Mouse (Mus musculus) left cerebral cortex, adult 18-20 months (tissue): Measurements from ENCODE around the gene Milr1. TPM values are rescaled to one million over a fixed set of nuclear protein-coding genes. Genes with fewer than 3 reads are reported as not detected.
A peak's percentile ranks its signal among the peaks of the same experiment; 100 is the strongest.
"Not testable (repeated sequence)": the region's sequence is repeated elsewhere in the genome, so short reads cannot be mapped to it uniquely, and the experiment has no call there.

ENCODE experiments used
- DNase-seq, 2 experiments: peaks; one replicate each; pipeline ENCODE4 v3.0.0; 2021 to 2022; ENCODE audit warnings: low spot score in 2 of 2, mixed read lengths in 1 of 2
- total RNA-seq, 2 experiments: library from RNA; stranded (reverse); gene quantifications; 2 replicates each; pipeline ENCODE4 v1.2.3; 2021

Gene Milr1
- total RNA-seq, 2 experiments from 2014 or later: 0.49 TPM; not detected in 1

DNA sequence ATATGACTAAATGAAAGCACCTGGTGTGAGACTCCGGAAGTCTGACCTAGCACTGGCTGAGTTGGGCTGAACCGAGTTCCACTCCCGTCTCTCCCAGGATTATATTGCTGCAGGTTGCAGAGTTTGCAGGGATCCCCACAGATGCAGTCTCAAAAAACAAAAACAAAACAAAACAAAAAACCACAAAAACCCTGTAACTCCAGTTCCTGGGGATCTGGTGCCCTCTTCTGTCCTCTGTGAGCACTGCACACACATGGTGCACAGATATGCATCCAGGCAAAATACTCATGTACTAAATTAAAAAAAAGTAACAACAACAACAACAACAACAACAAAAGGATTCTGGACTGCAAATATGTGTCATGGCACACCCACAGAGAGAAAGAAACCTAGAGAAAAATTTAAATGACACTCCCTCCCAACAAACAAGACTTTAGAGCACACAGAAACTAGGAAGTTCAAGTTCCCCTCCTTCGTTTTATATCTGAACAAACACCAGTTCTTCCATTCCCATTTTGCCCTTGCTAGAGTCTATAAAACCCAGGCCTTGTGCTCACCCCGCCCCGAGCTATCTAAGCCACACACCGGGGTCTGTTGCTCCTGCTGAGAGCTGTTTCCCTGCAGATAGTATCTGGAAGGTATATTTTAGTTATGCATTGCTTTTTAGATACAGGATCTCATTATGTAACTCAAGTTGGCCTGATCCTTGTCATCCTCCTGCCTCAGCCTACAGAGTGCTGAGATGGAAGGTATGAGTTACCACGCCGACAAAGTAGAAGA is 19.4 kb downstream of the Milr1 start:
- DNase-seq: no peak

DNA sequence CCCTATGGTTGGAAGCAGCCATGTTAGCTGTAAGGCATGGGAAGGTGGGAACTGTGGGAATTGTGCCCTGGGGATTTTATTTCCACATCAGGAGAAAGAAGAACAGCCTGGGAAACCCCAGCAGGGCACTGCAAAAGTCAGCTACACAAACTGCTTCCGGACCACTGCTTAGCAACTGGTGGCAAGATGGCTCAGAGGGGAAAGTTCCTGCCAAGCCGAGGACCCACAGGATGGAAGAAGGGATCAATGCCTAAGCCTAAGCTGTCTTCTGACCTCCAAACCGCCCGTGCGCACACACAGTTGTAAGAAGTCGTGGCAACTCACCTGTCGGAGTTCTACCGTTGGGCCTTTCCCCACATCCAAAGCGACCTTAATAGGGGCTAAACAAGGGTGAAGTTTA is 22.0 kb downstream of the Milr1 start:
- no peak for DNase-seq

DNA sequence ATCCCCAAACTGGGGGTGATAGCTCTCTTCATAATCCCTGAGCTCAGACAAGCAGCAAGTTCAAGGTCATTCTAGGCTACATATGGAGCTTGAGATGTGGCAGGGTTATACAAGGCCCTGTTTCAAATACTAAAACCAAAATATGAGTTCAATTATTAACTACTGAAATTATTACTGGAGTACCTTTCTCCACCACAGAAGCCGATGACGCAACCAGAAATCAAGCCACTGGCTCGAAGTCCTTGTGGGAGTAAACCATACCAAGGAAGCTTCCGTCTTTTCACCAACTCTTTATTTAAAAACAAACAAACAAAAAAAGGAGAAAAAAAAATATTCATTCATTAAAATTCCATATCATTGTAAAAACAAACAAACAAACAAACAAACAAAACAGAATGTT is 25.9 kb downstream of the Milr1 start:
- no peak for DNase-seq

DNA sequence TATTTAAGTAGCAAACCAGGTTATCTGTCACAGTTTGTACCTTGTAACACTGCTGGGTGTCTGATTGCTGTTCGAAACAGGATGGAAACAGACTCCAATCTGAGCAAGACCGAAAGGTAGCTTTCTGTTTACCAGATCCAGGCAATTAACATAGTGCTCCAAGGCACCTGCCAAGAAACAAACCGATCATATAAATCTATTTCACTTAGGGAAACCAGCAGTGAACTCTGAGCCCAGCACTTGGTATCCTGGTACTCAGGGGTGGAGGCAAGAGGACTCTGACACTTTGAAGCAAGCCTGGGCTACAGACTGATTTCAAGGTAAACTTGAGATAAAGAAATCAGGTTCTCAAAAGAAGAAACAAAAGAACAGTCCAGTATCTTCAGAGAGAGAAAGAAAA is 26.4 kb downstream of the Milr1 start:
- DNase-seq: no peak

DNA sequence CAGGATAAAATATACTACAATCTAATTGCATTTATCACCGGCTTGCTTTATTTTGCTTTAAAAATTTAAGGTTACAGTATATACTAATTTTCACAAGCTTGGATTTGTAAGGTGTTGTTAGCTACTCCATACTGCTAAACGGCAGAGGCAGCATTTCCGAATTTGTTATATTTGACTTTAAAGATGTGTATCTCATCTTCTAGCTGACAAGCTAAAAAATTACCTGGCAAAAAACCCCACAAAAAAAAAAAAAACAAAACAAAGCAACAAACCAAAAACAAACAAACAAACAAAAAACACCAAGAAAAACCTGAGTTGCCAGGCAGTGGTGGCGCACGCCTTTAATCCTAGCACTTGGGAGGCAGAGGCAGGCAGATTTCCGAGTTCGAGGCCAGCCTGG is 27.1 kb downstream of the Milr1 start:
- no peak for DNase-seq

DNA sequence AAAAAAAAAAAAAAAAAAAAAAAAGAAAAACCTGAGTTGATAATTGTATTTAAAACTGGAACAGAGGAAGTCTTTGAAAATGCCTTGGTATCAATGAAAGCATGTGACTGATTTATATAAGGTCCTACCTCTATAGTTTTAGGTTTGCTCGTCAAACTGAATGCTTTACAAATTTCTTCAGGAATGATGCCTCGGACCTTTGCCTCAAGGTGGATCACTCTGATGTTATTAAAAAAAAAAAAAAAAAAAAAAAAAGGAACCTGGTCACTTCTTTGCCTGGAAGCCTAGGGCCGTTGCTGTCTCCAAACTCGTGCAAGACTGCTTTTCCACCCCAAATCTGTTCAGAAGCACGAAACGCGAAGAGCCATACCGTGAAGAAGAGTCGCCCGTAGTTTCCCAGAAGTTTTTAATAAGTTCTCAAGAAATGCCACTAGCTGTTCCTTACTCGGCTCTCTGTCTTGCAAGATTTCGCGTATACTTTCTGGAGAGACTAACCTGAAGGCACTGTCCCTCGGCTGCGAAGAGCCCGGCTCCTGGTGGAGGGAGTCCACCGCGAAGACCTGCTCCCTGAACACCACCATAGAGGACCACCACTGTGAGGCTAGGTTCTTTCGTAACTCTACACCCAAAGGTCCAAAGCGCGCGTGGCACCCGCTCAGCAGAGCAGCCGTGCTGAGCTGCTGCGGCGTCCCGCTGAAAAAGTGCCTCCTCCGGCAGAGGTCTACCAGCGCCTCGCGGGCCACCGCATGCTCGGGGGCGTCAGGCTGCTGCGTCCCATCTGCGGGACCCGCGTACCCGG is 27.8 kb downstream of the Milr1 start:
- no peak for DNase-seq

DNA sequence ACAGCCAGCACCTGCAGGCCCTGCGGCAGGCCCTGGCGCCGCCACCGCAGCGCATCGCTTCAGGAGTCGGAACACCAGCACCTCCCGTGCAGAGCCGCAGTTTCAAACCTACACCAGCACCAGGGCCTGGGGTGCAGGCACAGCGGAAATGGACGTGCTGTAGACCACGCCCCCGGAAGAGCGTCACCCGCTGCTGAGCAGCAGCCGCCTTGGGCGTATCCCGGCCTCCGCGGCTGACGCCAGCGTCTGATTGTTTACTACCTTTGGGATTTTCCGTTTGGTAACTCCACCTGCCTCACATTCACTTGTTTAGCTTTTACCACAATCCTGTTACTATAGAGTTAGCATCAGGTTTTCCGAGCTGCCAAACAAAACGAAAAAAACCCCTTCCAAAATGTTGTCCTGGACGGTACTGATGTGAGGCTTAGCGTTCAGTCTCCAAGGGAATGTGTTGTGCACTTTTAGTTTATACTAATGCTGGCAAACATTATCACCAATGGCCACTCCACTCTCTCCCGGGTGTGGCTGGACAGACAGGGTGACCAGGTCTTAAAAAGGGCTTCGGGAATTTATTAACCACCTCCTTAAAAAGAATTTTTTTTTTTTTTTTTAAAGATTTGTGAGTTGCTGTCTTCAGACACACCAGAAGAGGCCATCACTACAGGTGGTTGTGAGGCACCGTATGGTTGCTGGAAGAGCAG is 28.5 kb downstream of the Milr1 start, which contains the start of gene Polg2:
Gene Polg2 (minus strand): TSS at position 150 of the 701 bp plus-strand sequence.
- DNase-seq: peak; percentile 85 to 93

DNA sequence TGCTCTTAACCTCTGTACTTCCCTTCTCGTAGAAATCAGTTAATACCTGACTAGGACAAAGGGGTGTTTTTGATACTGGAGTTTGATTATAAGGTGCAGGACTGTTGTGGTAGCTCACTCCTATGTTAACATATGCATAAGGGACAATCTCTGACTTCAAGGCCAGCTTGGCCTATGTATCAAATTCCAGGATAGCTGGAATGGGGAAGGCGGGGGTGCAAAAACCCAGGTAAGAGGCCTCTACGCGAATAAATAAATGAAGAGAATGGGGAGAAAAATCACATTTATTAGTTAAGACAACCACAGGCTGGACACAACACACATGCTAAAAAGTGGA is 29.0 kb downstream of the Milr1 start:
- no peak for DNase-seq

DNA sequence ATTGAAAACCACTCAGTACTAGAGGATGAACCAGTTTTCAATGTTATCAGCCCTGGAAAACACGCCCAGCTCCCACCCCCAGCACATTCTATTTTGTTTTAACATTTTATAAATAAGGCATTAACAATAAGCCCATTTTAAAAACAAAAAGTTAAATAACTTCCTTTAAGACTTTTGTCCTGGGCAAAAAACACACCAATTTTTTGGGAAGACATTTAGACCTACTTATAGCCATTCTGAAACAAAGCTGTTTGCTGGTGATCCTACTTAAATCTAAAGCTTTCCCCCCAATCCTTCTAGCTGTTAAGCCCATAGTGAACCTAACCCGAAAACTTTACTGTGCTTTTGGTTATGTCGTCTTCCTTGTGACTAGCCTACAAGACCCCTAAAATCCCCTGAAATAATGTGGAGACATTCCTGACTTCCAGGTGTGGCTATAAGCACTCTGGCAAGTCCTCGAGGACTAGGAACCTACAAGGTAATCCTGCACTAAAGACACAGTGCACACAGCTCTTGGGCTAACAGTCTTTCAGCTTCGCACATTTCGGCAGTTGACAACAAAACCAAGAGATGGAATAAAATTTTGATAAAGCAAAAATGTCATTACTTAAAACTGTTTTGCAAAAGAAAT is 29.7 kb downstream of the Milr1 start:
- no peak for DNase-seq

DNA sequence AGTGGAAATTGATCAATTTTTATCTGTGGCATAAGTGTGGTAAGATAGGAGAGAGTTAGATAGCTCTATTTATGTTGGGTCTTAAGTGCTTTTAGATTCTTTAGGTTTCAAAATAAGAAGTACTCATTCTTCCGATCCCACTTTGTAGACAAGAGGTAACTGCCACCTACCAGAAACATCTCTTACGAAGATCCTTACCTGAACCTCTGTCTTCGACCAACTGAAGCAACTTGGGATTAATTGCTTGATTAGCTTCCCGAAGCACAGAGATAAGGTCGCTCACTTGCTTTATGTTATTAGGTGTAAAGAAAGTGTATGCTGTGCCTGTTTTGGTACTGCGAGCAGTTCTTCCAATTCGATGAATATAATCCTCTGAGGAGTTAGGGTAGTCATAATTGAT is 31.2 kb downstream of the Milr1 start:
- not testable (repeated sequence) for DNase-seq

DNA sequence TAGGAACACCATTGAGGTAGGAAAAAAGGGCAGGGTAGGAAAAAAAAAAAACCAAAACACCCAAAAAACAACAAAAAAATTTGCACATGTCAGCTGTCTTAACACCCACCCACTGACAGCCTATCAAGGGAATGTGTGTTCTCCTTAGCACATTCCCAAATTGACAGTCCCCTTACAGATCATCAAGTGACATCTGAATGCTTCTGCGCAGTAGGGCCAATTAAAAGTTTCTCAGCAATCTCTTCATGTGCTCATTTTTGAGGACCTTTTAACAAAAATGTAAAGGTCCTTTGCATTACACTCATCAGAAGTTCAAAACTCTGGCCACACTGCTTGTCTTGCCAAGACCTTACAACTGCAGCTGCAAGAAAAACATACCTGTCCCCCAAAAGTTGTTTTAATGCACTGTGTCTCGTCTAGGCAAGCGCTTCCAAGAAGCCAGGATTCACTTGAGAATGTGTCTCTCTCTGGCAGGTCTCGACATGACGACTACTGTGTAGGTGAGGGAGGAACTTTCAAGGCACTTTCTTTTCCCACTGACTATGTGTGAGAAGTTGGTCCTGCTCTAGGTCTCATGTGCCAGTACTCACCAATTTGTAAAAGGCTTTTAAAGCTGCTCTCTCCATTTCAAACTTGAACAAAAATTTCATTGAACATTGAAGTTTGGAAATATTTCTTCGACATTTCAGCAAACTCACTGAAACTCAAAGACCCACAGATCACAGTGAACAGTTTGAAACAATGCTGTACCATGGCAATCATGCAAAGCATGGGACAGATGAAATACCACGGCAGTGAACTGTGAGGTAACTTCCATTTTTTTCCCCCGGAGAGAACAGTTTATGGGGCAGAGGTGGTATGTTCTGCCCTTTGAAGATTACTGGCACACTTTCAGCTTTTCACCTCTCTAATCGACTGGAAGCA is 32.1 kb downstream of the Milr1 start:
- no peak for DNase-seq

DNA sequence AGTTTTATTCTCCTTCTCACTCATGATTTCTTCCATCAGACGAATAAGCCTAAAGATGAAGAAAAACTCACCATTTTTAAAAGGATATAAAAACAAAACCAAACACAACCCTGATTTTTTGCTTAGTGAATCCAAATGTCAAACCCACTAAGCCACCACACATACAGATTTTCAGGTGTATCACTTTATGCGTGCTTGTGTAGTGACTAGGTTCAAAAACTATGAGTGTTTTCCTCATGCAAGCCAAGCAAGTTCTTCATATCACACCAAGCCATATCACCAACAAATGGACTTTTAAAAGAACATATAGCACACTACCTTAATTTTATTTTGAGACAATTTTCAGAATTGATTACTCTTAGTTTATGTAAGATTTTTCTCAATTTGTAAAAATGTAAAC is 33.5 kb downstream of the Milr1 start:
- no peak for DNase-seq

DNA sequence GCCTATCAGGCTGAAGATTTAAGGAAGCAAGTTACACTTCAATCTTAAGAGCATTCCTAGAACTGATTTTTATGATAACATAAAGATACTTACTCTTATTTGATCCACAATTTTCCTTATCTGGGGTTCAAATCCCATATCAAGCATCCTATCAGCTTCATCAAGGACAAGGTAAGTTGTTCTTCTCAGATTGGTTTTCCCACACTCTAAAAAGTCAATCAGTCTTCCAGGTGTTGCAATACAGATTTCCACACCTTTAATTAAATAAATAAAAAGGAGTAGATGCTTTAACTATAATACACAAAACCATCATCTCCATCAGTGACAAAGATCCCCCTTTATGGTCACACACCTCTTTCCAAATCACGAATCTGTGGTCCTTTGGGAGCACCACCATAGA is 34.0 kb downstream of the Milr1 start:
- DNase-seq: no peak

DNA sequence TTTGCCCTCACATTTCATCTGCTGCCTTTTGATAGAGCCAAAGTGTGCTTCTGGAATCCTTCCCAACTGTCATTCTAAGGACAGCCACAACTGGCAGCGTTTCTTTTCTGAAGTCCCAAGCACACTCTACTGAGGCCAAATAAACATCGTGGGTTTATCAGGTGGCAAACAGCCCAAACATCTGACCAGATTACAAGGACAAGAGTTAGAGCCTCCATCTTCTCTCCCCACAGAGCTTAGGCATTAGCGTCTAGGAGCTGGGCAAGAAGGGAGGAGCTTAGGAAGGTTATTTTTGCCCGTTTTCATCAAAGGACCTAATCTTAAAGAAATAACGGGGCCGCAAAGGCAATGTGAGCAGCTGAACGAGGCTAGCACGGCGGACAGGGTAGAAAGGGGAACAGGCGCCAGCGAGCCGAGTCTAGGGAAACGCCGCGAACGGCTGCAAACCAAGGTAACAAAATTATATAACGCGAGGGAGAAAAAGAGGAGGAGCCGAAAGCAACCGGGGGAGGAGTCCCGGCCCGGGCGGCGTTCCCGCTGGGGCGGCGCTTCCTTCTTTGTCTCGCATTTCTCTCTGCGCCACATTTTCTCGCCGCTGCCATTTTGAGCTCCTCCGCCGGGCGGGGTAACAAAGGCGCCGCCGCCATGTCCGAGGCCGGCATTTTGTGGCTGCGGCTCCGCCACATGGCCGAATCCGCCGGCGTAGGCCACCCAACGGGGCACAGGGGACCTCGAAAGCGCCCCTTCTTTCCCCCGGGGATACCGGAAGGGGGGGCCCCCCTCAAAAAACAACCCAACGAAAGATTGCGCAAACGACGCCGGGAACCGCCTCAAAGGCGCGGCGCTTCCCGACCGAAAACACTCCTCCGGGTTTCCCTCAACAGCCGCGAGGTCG is 36.4 kb downstream of the Milr1 start:
- peak; percentile 87 to 88 for DNase-seq

DNA sequence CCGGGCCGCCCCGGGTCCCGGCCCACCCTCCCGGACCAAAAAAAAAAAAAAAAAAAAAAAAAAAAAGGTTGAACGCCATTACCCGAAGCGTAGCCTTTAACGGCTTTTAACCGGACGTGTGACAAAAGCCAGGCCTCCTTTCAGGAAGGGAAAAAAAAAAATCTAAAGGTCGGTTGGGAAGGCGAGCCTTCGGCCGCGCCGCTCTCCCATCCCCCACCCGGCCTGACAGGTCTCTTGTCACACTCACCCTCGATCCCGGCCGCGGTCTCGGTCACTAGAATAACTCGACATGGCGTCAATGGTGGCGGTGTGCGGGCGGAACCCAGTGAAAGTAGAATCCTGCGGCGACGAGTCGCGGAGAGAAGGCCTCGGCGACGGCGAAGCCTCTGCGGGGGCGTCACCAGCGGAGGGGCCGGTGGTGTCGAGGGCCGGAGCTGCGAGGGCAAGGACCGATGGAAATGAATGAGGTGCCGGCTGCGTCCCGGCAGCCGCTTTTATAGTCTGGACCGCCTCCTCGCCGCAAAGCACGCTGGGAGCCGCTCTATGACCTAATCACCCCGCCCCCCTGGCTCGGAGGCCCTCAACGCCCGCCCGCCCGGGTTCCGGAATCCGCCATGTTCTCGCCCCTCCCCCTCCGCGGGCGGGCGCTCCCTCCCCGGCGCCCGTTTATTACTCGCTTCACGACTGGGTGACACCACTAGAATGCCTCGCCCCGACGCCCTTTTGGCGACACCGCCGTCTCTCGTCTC is 37.2 kb downstream of the Milr1 start:
- DNase-seq: peak; percentile 98

DNA sequence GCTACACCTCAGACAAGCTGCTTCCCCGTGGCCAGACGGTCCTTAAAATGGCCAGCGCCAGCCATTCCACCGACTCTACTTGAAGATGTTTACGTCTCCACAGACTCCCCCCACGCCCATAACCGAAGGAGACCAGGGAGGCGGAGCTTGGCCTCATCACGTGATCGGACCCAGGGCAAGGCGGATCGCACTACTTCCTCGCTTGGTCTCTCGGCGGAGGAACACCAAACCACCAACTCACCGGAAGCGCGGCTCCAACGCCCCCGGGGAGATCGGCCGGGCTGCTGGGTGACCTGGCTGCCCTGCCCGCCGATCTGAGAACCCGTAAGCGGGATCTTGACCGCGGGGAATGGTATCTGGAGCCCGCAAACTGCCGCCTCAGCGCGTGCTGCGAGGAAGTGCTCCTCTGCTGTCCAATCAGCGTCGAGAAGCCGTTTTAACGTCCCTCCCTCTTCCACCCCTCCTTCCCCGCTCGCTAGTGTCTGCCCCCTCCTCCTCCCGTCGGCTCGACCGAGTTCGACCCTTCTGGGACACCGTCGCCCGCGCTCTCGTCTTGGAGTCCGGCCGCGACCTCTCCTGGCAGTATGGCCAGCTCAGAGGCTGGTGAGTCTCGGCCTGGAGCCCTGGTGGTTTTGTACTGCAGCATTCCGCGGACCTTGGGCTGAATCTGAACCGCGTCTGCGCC is 37.9 kb downstream of the Milr1 start, which contains the start of the genes Ddx5 and Cep95:
Gene Ddx5 (minus strand): TSS at position 411 of the 685 bp plus-strand sequence.
Gene Cep95 (plus strand): TSS at position 478 of the 685 bp plus-strand sequence.
- DNase-seq: peak; percentile 90 to 95

DNA sequence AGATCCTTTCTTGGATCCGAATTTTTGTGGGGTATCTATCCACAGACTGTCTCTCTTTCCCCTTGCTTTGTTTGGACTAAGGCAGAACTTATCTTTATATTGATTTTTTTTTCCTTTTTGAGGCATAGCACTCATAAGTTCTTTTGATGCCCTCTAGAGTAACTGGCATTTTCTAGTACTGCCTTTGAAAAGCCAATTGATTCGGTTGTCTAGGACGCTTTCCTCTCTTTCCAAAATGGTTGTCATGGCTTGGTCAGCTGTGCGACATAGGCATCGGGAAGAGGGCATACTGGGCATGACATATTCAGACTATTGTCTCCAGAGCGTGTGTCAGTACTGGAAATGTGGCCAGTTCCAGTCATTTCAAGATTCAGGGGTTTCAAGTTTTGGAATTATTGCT is 38.6 kb downstream of the Milr1 start:
- DNase-seq: no peak

DNA sequence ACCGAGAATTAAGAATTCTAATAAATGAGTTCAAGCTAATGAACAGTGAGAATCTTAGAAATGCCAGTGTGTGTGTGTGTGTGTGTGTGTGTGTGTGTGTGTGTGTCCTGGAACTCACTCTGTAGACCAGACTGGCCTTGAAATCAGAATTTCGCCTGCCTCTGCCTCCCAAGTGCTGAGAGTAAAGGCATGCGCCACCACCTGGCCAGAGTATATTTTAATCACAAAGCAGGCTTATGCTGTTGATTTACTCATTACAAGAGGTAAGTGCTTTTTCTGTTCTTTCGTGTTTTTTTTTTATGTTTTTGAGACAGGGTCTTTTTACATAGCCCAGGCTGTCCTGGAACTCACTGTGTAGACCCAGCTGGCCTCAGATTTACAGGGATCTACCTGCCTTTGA is 42.8 kb downstream of the Milr1 start:
- no peak for DNase-seq
